Mouse (Mus musculus) ovary, adult 18-20 months (tissue): ENCODE results near the gene Gm20388.
"Not testable (repeated sequence)": the region's sequence is repeated elsewhere in the genome, so short reads cannot be mapped to it uniquely, and the experiment has no call there.

Source experiments
- DNase-seq: peaks from one replicate; pipeline ENCODE4 v3.0.0; 2022; ENCODE audit warnings: low spot score, mixed read lengths

The Gm20388 gene

GRCm38 (mm10) chr8:121654131-121654530 is 1743.5 kb downstream of the Gm20388 start:
- no peak for DNase-seq

GRCm38 (mm10) chr8:121654966-121655494 is 1744.4 kb downstream of the Gm20388 start:
- DNase-seq: no peak

GRCm38 (mm10) chr8:121660602-121661001 is 1750.0 kb downstream of the Gm20388 start:
- DNase-seq: no peak

- no peak for DNase-seq
Measured at GRCm38 (mm10) chr8:121661631-121662357, 1751.2 kb downstream of the Gm20388 start.

GRCm38 (mm10) chr8:121663101-121663500 is 1752.5 kb downstream of the Gm20388 start:
- no peak for DNase-seq

GRCm38 (mm10) chr8:121665329-121665728 is 1754.7 kb downstream of the Gm20388 start:
- DNase-seq: peak; percentile 56

GRCm38 (mm10) chr8:121667936-121668500 is 1757.4 kb downstream of the Gm20388 start:
- DNase-seq: not testable (repeated sequence)

DNA sequence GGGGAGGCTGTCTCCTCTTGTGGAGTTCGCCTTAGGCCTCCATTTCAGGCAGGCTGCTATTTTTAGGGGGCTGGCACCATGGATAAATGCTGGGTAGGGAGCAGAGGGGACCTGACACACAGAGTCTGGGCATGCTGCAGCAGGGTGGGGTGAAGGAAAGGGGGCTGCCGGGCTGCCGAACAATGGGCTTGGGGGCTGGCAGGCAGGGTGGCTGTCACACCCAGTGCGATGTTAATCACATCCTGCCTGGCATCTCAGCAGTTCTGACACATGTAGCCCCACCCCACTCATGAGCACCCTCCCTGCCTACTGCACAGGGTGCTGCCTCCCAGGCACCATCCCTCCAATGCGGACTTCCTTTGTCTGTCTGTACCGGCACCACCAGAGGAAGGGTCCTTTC is 1757.9 kb downstream of the Gm20388 start:
- DNase-seq: no peak

DNA sequence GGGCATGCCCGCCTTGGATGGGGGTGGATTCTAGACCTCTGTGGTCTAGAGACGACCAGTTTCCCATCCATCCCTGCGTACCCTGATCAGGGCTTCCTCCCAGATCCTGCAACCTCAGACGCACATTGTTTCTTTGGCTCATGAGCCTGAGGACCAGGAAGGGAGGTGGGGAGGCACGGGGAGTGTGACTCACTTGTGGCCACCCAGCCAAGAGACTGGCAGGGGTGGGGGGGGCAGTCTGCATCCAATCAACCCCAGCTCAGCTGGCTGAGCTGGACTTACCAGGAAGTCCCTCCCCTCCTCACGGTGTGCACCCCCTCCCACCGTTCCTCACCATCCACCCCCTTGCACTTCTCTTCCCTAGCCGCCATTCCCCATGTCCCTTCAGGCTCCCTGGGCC is 1758.6 kb downstream of the Gm20388 start:
- no peak for DNase-seq

GRCm38 (mm10) chr8:121673153-121673552 is 1762.5 kb downstream of the Gm20388 start:
- no peak for DNase-seq

- DNase-seq: no peak
Measured at GRCm38 (mm10) chr8:121673917-121674316, 1763.3 kb downstream of the Gm20388 start.

DNA sequence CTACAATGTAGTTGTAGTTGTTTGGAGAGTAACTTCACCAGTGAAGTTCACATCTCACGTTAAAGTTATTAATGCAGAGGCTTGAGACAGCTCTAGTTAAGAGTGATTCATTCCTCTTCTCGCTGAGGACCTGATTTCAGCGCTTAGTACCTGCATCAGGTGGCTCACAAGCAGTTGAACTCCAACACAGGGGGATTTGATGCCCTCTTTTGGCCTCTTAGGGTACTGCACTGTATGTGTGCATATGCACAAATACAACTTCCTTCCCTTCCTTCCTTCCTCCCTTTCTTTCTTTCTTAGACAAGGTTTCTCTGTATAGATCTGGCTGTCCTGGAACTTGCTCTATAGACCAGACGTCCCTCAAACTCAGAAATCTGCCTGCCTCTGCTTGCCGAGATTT is 1763.9 kb downstream of the Gm20388 start:
- DNase-seq: no peak

- DNase-seq: no peak
Measured at GRCm38 (mm10) chr8:121675161-121675560, 1764.5 kb downstream of the Gm20388 start.

GRCm38 (mm10) chr8:121675701-121676100 is 1765.1 kb downstream of the Gm20388 start:
- peak; percentile 58 for DNase-seq

DNA sequence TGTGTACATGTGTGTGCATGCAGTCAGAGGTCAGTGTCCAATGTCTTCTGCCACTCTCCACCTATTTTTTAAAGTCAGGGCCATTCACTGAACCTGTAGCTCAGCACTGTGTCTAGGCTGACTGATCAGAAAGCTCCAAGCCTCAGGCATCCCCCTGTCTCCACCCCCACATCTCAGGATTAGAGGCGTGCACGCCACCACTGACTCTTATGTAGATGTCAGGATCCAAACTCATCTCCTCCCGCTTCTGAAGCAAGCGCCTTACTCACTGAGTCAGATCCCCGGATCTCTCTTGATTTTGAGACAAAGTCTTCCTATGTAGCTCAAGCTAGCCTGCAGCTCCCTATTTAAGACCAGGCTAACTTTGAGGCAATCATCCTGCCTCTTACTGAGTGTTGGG is 1768.1 kb downstream of the Gm20388 start:
- no peak for DNase-seq

GRCm38 (mm10) chr8:121680896-121681295 is 1770.3 kb downstream of the Gm20388 start:
- no peak for DNase-seq

GRCm38 (mm10) chr8:121681457-121681856 is 1770.8 kb downstream of the Gm20388 start:
- no peak for DNase-seq

DNA sequence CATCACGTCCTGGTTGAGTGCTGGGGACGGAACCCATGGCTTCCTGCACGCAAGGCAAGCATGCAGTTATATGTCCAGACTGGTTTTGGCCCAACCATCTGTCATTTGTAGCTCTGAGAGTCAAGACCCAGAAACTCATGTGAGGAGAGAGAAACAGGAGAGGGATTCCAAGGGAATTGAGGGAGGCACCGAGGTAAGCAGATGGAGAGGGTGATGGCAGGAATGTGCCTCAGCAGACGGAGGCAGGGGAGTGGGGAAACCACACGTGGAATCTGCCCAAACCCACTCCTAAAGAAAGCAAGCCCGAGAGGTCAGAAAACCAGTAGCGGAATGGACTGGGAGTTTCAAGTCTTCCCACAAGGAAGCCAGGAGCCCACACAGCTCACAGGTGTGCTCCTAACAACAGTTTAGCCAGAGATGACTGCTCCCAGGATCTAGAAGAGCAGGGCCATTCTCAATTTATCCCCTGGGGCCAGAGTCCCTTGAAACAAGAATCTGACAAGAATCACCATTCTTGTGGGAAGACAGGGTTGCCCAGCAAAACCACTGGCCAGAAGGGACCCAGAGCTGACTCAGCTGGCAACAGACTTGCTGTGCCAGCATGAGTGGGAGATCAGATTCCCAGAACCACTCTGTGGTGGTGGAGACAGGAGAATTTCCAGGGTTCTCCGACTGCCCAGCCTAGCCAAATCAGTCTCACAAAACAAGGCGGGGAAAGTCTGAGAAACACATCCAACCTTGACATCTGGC is 1772.6 kb downstream of the Gm20388 start:
- no peak for DNase-seq

DNA sequence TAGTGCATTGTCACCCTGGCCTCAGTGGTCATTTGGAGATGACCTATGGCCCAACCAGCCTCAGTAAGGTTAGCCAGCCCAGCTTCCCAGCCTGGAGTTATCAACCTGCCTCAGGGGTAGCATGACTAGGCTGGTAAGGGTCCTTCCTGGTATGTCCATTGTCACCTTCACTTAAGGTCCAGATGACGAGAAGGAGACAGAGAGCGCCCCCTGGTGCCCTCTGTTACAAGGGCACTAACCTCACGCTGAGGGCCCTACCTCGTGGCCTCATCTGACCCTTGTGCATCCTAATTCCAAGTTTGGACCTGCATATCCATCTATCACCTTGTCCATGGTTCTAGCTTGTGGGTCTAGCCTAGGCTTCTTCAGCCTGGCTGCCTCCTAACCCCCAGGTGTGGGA is 1774.8 kb downstream of the Gm20388 start:
- DNase-seq: no peak

- no peak for DNase-seq
Measured at GRCm38 (mm10) chr8:121687455-121688161, 1777.0 kb downstream of the Gm20388 start.

GRCm38 (mm10) chr8:121688496-121688895 is 1777.9 kb downstream of the Gm20388 start:
- DNase-seq: no peak

DNA sequence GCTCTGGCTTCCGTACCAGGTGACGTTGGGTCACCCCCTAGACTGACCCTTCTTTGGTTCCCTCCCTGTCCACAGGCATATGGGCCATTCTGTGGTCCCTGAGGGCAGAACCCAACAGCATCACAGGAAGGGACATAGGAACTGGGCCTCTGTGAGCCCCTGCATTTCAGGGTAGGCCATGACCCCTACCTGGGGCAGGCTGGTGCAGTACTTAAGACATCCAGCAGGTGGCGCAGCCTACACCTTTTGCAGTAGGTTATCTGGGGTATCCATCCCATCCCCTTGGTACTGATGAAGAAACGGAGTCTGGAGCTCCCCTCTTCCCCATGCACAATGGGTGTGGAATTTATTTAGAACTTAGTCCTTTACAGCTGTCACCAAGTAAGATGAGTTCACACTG is 1783.8 kb downstream of the Gm20388 start:
- DNase-seq: no peak
